Mouse (Mus musculus): ENCODE results near the gene Dlat.

DNA sequence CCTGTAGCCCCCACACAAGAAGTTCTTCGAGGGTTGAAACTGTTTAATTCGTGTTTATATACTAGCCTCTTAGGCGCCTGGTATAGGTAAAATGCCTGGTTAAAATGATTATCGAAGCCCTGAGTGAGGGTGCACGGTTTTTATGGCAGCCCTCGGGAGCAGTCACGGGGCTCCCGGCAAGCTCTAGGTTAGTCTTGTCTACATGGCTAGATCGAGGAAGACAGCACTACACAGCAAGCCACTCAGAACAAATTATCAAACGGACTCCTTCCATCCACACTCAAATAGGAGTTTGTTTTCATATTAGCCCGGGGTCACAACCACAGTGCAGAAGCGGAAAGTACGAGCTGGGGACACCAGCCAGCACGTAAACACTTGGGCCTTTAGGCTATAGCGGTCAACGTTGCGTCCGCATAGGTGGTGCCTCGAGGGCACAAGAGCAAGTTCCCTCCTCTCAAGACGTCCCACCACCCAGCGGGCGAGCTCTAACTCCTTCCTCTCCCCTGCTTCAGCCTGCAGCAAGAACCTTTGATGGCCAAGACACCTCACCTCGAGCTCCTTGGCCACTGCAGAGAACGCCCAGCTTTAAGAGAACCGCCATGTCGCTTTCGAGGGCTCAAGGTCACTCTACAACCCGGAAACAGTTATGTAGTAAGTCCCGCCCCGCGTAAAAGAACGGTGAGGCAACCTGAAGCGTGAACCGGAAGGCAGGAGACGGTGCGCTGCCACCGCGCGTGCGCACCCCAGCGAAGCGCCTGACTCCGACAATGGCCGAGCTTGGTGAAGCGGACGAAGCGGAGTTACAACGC, 56.2 kb downstream of the Dlat start, which contains the start of the genes Sdhd and Timm8b:
- TF ChIP-seq CTCF (IDR thresholded peaks at IDR 0.05; ENCODE audit: low read depth) = no peak
- TF ChIP-seq EP300 (IDR thresholded peaks at IDR 0.05; ENCODE audit: low read depth) = no peak

Measured in heart, postnatal 0 days (tissue).